Mouse (Mus musculus) CH12.LX (cell line): ENCODE results near the gene Tsc1. TPM values are rescaled to one million over a fixed set of nuclear protein-coding genes. Genes with fewer than 3 reads are reported as not detected.

ENCODE experiments used
- DNase-seq: peaks from one replicate; pipeline ENCODE4 v3.0.0-alpha.2; 2013; ENCODE audit errors: extremely low read depth
- H3K27ac ChIP-seq: 2 replicates; pipeline ENCODE4 v1.5.1; 2012; ENCODE audit warnings: low read depth, mild to moderate bottlenecking, control low read depth, moderate library complexity; ENCODE audit not compliant: insufficient read depth
- H3K27me3 ChIP-seq: replicated peaks from 2 replicates; pipeline ENCODE3; 2012; ENCODE audit warnings: inconsistent platforms
- H3K36me3 ChIP-seq, 2 experiments: replicated peaks in 1 of 2; 2 replicates each; pipeline versions ENCODE3 to v1.6.1; 2012; ENCODE audit warnings: inconsistent platforms in 1 of 2, low read length in 1 of 2, mild to moderate bottlenecking in 1 of 2, mixed read lengths in 1 of 2, moderate library complexity in 1 of 2; ENCODE audit not compliant: control insufficient read depth in 1 of 2, insufficient read depth in 1 of 2
- H3K4me1 ChIP-seq, 2 experiments: 2 replicates each; pipeline ENCODE4 v1.6.1; 2012; ENCODE audit warnings: inconsistent platforms in 1 of 2, moderate library complexity in 1 of 2; ENCODE audit not compliant: insufficient read depth in 2 of 2, control insufficient read depth in 1 of 2
- H3K4me2 ChIP-seq: 2 replicates; pipeline ENCODE4 v1.6.1; 2012; ENCODE audit warnings: low read depth, mild to moderate bottlenecking, control low read depth; ENCODE audit not compliant: poor library complexity, insufficient read depth, severe bottlenecking
- H3K4me3 ChIP-seq, 3 experiments: fragments of 150-350 bp in 1 of 3; sonication (generic) in 1 of 3; replicated peaks in 1 of 3; 2 replicates each; pipeline versions ENCODE3 to v1.5.1; 2011 to 2012; ENCODE audit warnings: low read depth in 2 of 3, low read length in 2 of 3, mild to moderate bottlenecking in 2 of 3, moderate library complexity in 2 of 3, control low read depth in 1 of 3, improper control_type of control experiment in 1 of 3, inconsistent platforms in 1 of 3, mixed read lengths in 1 of 3; ENCODE audit not compliant: poor library complexity in 1 of 3
- H3K79me2 ChIP-seq: replicated peaks from 2 replicates; pipeline ENCODE4 v1.6.1; 2012; ENCODE audit warnings: mild to moderate bottlenecking, moderate library complexity; ENCODE audit not compliant: control insufficient read depth, poor library complexity, insufficient read depth, severe bottlenecking; ENCODE audit errors: extremely low read depth
- H3K9ac ChIP-seq: 2 replicates; pipeline ENCODE4 v1.6.1; 2012; ENCODE audit warnings: low read depth, mild to moderate bottlenecking, control low read depth, moderate library complexity; ENCODE audit not compliant: insufficient read depth
- H3K9me3 ChIP-seq: replicated peaks from 2 replicates; pipeline ENCODE3; 2012; ENCODE audit warnings: low read length, inconsistent platforms, mixed read lengths
- BHLHE40 ChIP-seq: IDR thresholded peaks from 2 replicates; pipeline ENCODE4 v1.6.1; 2011; ENCODE audit warnings: mild to moderate bottlenecking, low read depth, low read length, improper control_type of control experiment
- CHD1 ChIP-seq: IDR thresholded peaks from 2 replicates; pipeline ENCODE4 v1.6.1; 2012; ENCODE audit warnings: low read depth, low read length, improper control_type of control experiment, inconsistent platforms
- CHD2 ChIP-seq: IDR thresholded peaks from 2 replicates; pipeline ENCODE4 v1.6.1; 2011; ENCODE audit warnings: low read length, improper control_type of control experiment
- CTCF ChIP-seq, 2 experiments: IDR thresholded peaks in 1 of 2; conservative IDR thresholded peaks in 1 of 2; 2 replicates each; pipeline ENCODE4 v1.5.1; 2011 to 2012; ENCODE audit warnings: low read depth in 2 of 2, low read length in 2 of 2, improper control_type of control experiment in 1 of 2, inconsistent platforms in 1 of 2, mild to moderate bottlenecking in 1 of 2, moderate library complexity in 1 of 2
- E2F4 ChIP-seq: IDR thresholded peaks from 2 replicates; pipeline ENCODE4 v1.6.1; 2011; ENCODE audit warnings: low read depth, low read length, improper control_type of control experiment; ENCODE audit not compliant: insufficient replicate concordance
- ELF1 ChIP-seq: IDR thresholded peaks from 2 replicates; pipeline ENCODE4 v1.6.1; 2014; ENCODE audit warnings: low read depth, mild to moderate bottlenecking, inconsistent platforms, low read length, improper control_type of control experiment
- EP300 ChIP-seq: IDR thresholded peaks from 2 replicates; pipeline ENCODE4 v1.6.1; 2011; ENCODE audit warnings: low read length, improper control_type of control experiment
- ETS1 ChIP-seq: conservative IDR thresholded peaks from 2 replicates; pipeline ENCODE4 v1.6.1; 2012; ENCODE audit warnings: low read depth, mild to moderate bottlenecking, inconsistent platforms, low read length, improper control_type of control experiment, moderate library complexity
- IRF4 ChIP-seq: IDR thresholded peaks from 2 replicates; pipeline ENCODE4 v1.6.1; 2014; ENCODE audit warnings: low read depth, mild to moderate bottlenecking, inconsistent platforms, low read length, improper control_type of control experiment
- JUN ChIP-seq: IDR thresholded peaks from 2 replicates; pipeline ENCODE4 v1.6.1; 2011; ENCODE audit warnings: low read depth, mild to moderate bottlenecking, low read length, improper control_type of control experiment, moderate library complexity; ENCODE audit not compliant: insufficient read depth
- KAT2A ChIP-seq: IDR thresholded peaks from 2 replicates; pipeline ENCODE4 v1.6.1; 2012; ENCODE audit warnings: low read length, improper control_type of control experiment, inconsistent platforms; ENCODE audit not compliant: insufficient replicate concordance
- MAFK ChIP-seq: IDR thresholded peaks from 2 replicates; pipeline ENCODE4 v1.6.1; 2011; ENCODE audit warnings: low read length, improper control_type of control experiment; ENCODE audit not compliant: insufficient replicate concordance
- MAX ChIP-seq: IDR thresholded peaks from 2 replicates; pipeline ENCODE4 v1.6.1; 2011; ENCODE audit warnings: low read length, improper control_type of control experiment
- MAZ ChIP-seq: IDR thresholded peaks from 2 replicates; pipeline ENCODE4 v1.6.1; 2012; ENCODE audit warnings: low read depth, mild to moderate bottlenecking, inconsistent platforms, low read length, improper control_type of control experiment, moderate library complexity
- MXI1 ChIP-seq: IDR thresholded peaks from 2 replicates; pipeline ENCODE4 v1.6.1; 2011; ENCODE audit warnings: mild to moderate bottlenecking, low read depth, low read length, improper control_type of control experiment
- NELFE ChIP-seq: IDR thresholded peaks from 2 replicates; pipeline ENCODE4 v1.6.1; 2011; ENCODE audit warnings: low read depth, low read length, improper control_type of control experiment
- PAX5 ChIP-seq: IDR thresholded peaks from 2 replicates; pipeline ENCODE4 v1.6.1; 2012; ENCODE audit warnings: low read length, inconsistent platforms, mixed read lengths
- RAD21 ChIP-seq: IDR thresholded peaks from 2 replicates; pipeline ENCODE4 v1.6.1; 2011; ENCODE audit warnings: low read depth, mild to moderate bottlenecking, low read length, improper control_type of control experiment, moderate library complexity
- SMC3 ChIP-seq: IDR thresholded peaks from 2 replicates; pipeline ENCODE4 v1.6.1; 2011; ENCODE audit warnings: low read depth, low read length, improper control_type of control experiment
- TBP ChIP-seq: conservative IDR thresholded peaks from 2 replicates; pipeline ENCODE4 v1.6.1; 2011; ENCODE audit warnings: low read depth, low read length, improper control_type of control experiment
- UBTF ChIP-seq: IDR thresholded peaks from 2 replicates; pipeline ENCODE4 v1.6.1; 2012; ENCODE audit warnings: low read depth, mild to moderate bottlenecking, inconsistent platforms, low read length, improper control_type of control experiment, moderate library complexity
- ZC3H11A ChIP-seq: IDR thresholded peaks from 2 replicates; pipeline ENCODE4 v1.6.1; 2012; ENCODE audit warnings: low read depth, mild to moderate bottlenecking, inconsistent platforms, low read length, improper control_type of control experiment
- ZKSCAN1 ChIP-seq: IDR thresholded peaks from 2 replicates; pipeline ENCODE4 v1.6.1; 2012; ENCODE audit warnings: low read depth, inconsistent platforms, low read length, improper control_type of control experiment, borderline replicate concordance
- ZNF384 ChIP-seq: IDR thresholded peaks from 2 replicates; pipeline ENCODE4 v1.6.1; 2012; ENCODE audit warnings: low read depth, low read length, improper control_type of control experiment, inconsistent platforms
- dilution Hi-C: fragments of 300-500 bp; cut with MboI; formaldehyde crosslinking; loops from 2 replicates; pipeline ENCODE4 v1.14.3; 2020; ENCODE audit warnings: low sequenced_read_pairs; ENCODE audit not compliant: extremely low pct_unique_long_range_greater_than_20kb, extremely low pct_ligation_motif_present
- in situ Hi-C: fragments of 300-500 bp; cut with MboI; formaldehyde crosslinking; loops from 3 replicates; pipeline ENCODE4 v1.14.3; 2019; ENCODE audit warnings: low sequenced_read_pairs, low pct_ligation_motif_present, low pct_unique_long_range_greater_than_20kb, mixed read lengths
- polyA plus RNA-seq: library from polyadenylated mRNA; unstranded; fragments of >175 nt; gene quantifications from 2 replicates; pipeline ENCODE4 v1.2.1, GENCODE M21; 2012; ENCODE audit warnings: low read depth; ENCODE audit not compliant: insufficient read length
- total RNA-seq, 2 experiments: library from RNA; depleted of rRNA; stranded (reverse); fragments of 300-350 nt in 1 of 2; fragments of >200 nt in 1 of 2; gene quantifications; 2 replicates each; pipeline ENCODE4 v1.2.3; 2012 to 2014

The Tsc1 gene
- total and polyA plus RNA-seq, 3 experiments = 8.1 to 13.4 (median 9.5) TPM

- in situ Hi-C loops (loop anchor here (5.0 kb wide), 1 partner anchor 36 kb away; no protein-coding TSS in a partner anchor), dilution Hi-C loops (no loop called here)
Measured at GRCm38 (mm10) chr2:28591479-28591878, 49.5 kb upstream of the Tsc1 start.

DNA sequence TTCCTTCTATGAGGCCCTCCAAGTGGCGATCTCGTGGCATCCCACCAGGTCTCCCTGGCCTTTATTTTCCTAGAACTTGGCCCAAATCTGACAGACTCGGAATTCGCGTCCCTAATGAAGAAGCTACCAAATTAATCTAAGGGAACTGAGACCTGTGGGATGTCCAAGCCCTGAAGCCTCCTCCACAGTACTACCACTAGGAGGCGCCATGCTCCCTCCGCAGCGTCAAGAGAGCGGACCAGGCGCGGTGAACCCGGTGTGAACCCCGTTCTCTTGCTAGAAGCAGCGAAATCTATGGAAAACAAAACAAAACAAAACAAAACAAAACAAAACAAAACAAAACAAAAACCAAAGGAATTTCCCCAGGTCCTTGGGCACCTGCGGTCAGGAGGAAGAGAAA lies 48.2 kb upstream of the Tsc1 start:
- in situ Hi-C loops = loop anchor here (5.0 kb wide), 1 partner anchor 34 kb away; no protein-coding TSS in a partner anchor
- Histone ChIP-seq H3K4me3 (no peak overlapping the region), H3K27me3 (peaks cover 18% of the 10 kb centered on the region), H3K4me2 (peak overlapping the region; percentile 88), H3K27ac (no peak overlapping the region), H3K79me2 (no peaks in the 10 kb centered on the region), H3K36me3 (no peaks in the 10 kb centered on the region), H3K9ac (no peak overlapping the region), H3K9me3 (peaks cover 5% of the 10 kb centered on the region), H3K4me1 (peaks cover 3 to 4% of the 10 kb centered on the region in 2 experiments; a peak in 2 of 4 replicates)
- dilution Hi-C loops = no loop called here
- TF ChIP-seq ZKSCAN1 (no peak), MAX (no peak), IRF4 (0 out of 2 replicates have a peak, but pooled peaks have one; percentile 24), RAD21 (peak; percentile 81), CTCF (conservative IDR thresholded peaks at IDR 0.05 in 1 of 2, IDR thresholded peaks at IDR 0.05 in 1 of 2; ENCODE audit: low read depth in 2 of 2, low read length in 2 of 2) (peak; percentile 82 to 94), NELFE (peak; percentile 30; the same call in 1 of the 2 replicates), SMC3 (peak; percentile 85), ZC3H11A (0 out of 2 replicates have a peak, but pooled peaks have one; percentile 14), CHD2 (no peak)
- peak; percentile 69 for DNase-seq

More at GRCm38 (mm10) chr2:28591479-28591878, 49.5 kb upstream of the Tsc1 start:
- Histone ChIP-seq H3K4me2 (no peak overlapping the region), H3K79me2 (no peaks in the 10 kb centered on the region), H3K4me3 (no peak overlapping the region), H3K9ac (no peak overlapping the region), H3K9me3 (no peaks in the 10 kb centered on the region), H3K27me3 (peaks cover 18% of the 10 kb centered on the region), H3K4me1 (peaks cover 9 to 14% of the 10 kb centered on the region in 2 experiments), H3K36me3 (no peaks in the 10 kb centered on the region), H3K27ac (no peak overlapping the region)
- DNase-seq = no peak
- no peak for TF ChIP-seq IRF4
- TF ChIP-seq CHD1 = no peak
- TF ChIP-seq EP300 = no peak
- no peak for TF ChIP-seq MAFK
- TF ChIP-seq UBTF = no peak
- TF ChIP-seq CTCF (conservative IDR thresholded peaks at IDR 0.05 in 1 of 2, IDR thresholded peaks at IDR 0.05 in 1 of 2; ENCODE audit: low read depth in 2 of 2, low read length in 2 of 2) = no peak
- TF ChIP-seq ELF1 = no peak
- TF ChIP-seq E2F4 = no peak
- TF ChIP-seq PAX5 = no peak
- no peak for TF ChIP-seq KAT2A
- TF ChIP-seq TBP = no peak
- no peak for TF ChIP-seq MAX
- no peak for TF ChIP-seq BHLHE40
- TF ChIP-seq MAZ = no peak
- no peak for TF ChIP-seq ETS1
- TF ChIP-seq MXI1 = no peak
- TF ChIP-seq JUN = no peak
- TF ChIP-seq ZNF384 = no peak
- no peak for TF ChIP-seq NELFE
